Mouse (Mus musculus): ENCODE results near the gene Ptk6. TPM values are rescaled to one million over a fixed set of nuclear protein-coding genes. Genes with fewer than 3 reads are reported as not detected.

The Ptk6 gene
- polyA plus RNA-seq, 1 experiment from 2014 or later = not detected

- Histone ChIP-seq H3K27me3 (ENCODE audit: control insufficient read depth, insufficient read depth, low read length) (peaks cover 19% of the 10 kb centered on the region), H3K27ac (ENCODE audit: low read depth, low read length) (no peak overlapping the region), H3K36me3 (ENCODE audit: control insufficient read depth, insufficient read depth, low read length) (no peaks in the 10 kb centered on the region), H3K4me1 (ENCODE audit: control insufficient read depth, insufficient read depth, low read length) (peaks cover 5% of the 10 kb centered on the region), H3K4me3 (ENCODE audit: low read depth, low read length) (no peak overlapping the region), H3K9me3 (ENCODE audit: control insufficient read depth, low read length) (no peaks in the 10 kb centered on the region), H3K4me2 (no peak overlapping the region), H3K9ac (ENCODE audit: low read length) (no peak overlapping the region)
- ATAC-seq (ENCODE audit: low FRiP score) (no peak), DNase-seq (ENCODE audit: low spot score, missing footprints) (no peak)
- 92% methylated on average over 17 of the region's 17 CpGs for WGBS
These were observed 49.9 kb downstream of the Ptk6 start for GRCm38 (mm10) chr2:181152701-181153100.

GRCm38 (mm10) chr2:181150281-181150680, 52.3 kb downstream of the Ptk6 start:
- Histone ChIP-seq H3K27ac (ENCODE audit: low read depth, low read length) (no peak overlapping the region), H3K4me3 (ENCODE audit: low read depth, low read length) (no peak overlapping the region), H3K9me3 (ENCODE audit: control insufficient read depth, low read length) (no peaks in the 10 kb centered on the region), H3K4me2 (no peak overlapping the region), H3K36me3 (ENCODE audit: control insufficient read depth, insufficient read depth, low read length) (no peaks in the 10 kb centered on the region), H3K4me1 (ENCODE audit: control insufficient read depth, insufficient read depth, low read length) (peaks cover 3% of the 10 kb centered on the region; the same call in 1 of the 2 replicates), H3K27me3 (ENCODE audit: control insufficient read depth, insufficient read depth, low read length) (peaks cover 3% of the 10 kb centered on the region), H3K9ac (ENCODE audit: low read length) (no peak overlapping the region)
- 74% methylated on average over 6 of the region's 6 CpGs for WGBS
- ATAC-seq (ENCODE audit: low FRiP score) (no peak), DNase-seq (ENCODE audit: low spot score, missing footprints) (no peak)

- DNase-seq (ENCODE audit: low spot score, missing footprints) (peak; percentile 91), ATAC-seq (ENCODE audit: low FRiP score) (no peak)
- WGBS = 17% methylated on average over 29 of the region's 31 CpGs
- no peak overlapping the region for H3K27ac ChIP-seq (ENCODE audit: low read depth, low read length)
- H3K9ac ChIP-seq (ENCODE audit: low read length) = peak overlapping the region; percentile 59
- peaks cover 3% of the 10 kb centered on the region; the same call in 1 of the 2 replicates for H3K4me1 ChIP-seq (ENCODE audit: control insufficient read depth, insufficient read depth, low read length)
- H3K4me3 ChIP-seq (ENCODE audit: low read depth, low read length) = peak overlapping the region; percentile 46
- no peaks in the 10 kb centered on the region for H3K36me3 ChIP-seq (ENCODE audit: control insufficient read depth, insufficient read depth, low read length)
- H3K9me3 ChIP-seq (ENCODE audit: control insufficient read depth, low read length) = no peaks in the 10 kb centered on the region
- peak overlapping the region; percentile 89 for H3K4me2 ChIP-seq
- H3K27me3 ChIP-seq (ENCODE audit: control insufficient read depth, insufficient read depth, low read length) = peaks cover 3% of the 10 kb centered on the region
These were observed 54.2 kb downstream of the Ptk6 start for GRCm38 (mm10) chr2:181148318-181148955.

GRCm38 (mm10) chr2:181147546-181148317, 54.9 kb downstream of the Ptk6 start:
- Histone ChIP-seq H3K9ac (ENCODE audit: low read length) (peak overlapping the region; percentile 59), H3K4me3 (ENCODE audit: low read depth, low read length) (peak overlapping the region; percentile 46), H3K9me3 (ENCODE audit: control insufficient read depth, low read length) (no peaks in the 10 kb centered on the region), H3K36me3 (ENCODE audit: control insufficient read depth, insufficient read depth, low read length) (no peaks in the 10 kb centered on the region), H3K4me1 (ENCODE audit: control insufficient read depth, insufficient read depth, low read length) (peaks cover 3% of the 10 kb centered on the region; the same call in 1 of the 2 replicates), H3K27me3 (ENCODE audit: control insufficient read depth, insufficient read depth, low read length) (peaks cover 3% of the 10 kb centered on the region), H3K27ac (ENCODE audit: low read depth, low read length) (no peak overlapping the region), H3K4me2 (peak overlapping the region; percentile 89)
- ATAC-seq (ENCODE audit: low FRiP score) = peak; percentile 70
- WGBS = 1% methylated on average over 56 of the region's 61 CpGs
- peak; percentile 90 for DNase-seq (ENCODE audit: low spot score, missing footprints)

- Histone ChIP-seq H3K9me3 (ENCODE audit: control insufficient read depth, low read length) (no peaks in the 10 kb centered on the region), H3K4me3 (ENCODE audit: low read depth, low read length) (peak overlapping the region; percentile 46), H3K36me3 (ENCODE audit: control insufficient read depth, insufficient read depth, low read length) (no peaks in the 10 kb centered on the region), H3K4me2 (peak overlapping the region; percentile 89), H3K9ac (ENCODE audit: low read length) (peak overlapping the region; percentile 59), H3K27me3 (ENCODE audit: control insufficient read depth, insufficient read depth, low read length) (peaks cover 3% of the 10 kb centered on the region), H3K27ac (ENCODE audit: low read depth, low read length) (no peak overlapping the region), H3K4me1 (ENCODE audit: control insufficient read depth, insufficient read depth, low read length) (peaks cover 3% of the 10 kb centered on the region; the same call in 1 of the 2 replicates)
- peak; percentile 62 for DNase-seq (ENCODE audit: low spot score, missing footprints)
- peak; percentile 10; the same call in 1 of the 2 replicates for ATAC-seq (ENCODE audit: low FRiP score)
- 54% methylated on average over 4 of the region's 4 CpGs for WGBS
These were observed 55.5 kb downstream of the Ptk6 start for GRCm38 (mm10) chr2:181146976-181147545.

- DNase-seq (ENCODE audit: low spot score, missing footprints) (no peak), ATAC-seq (ENCODE audit: low FRiP score) (no peak)
- Histone ChIP-seq H3K9me3 (ENCODE audit: control insufficient read depth, low read length) (no peaks in the 10 kb centered on the region), H3K36me3 (ENCODE audit: control insufficient read depth, insufficient read depth, low read length) (no peaks in the 10 kb centered on the region), H3K9ac (ENCODE audit: low read length) (no peak overlapping the region), H3K4me3 (ENCODE audit: low read depth, low read length) (no peak overlapping the region), H3K4me2 (no peak overlapping the region), H3K27ac (ENCODE audit: low read depth, low read length) (no peak overlapping the region), H3K27me3 (ENCODE audit: control insufficient read depth, insufficient read depth, low read length) (peaks cover 3% of the 10 kb centered on the region), H3K4me1 (ENCODE audit: control insufficient read depth, insufficient read depth, low read length) (peaks cover 3% of the 10 kb centered on the region; the same call in 1 of the 2 replicates)
- WGBS = 88% methylated on average over 2 of the region's 2 CpGs
These were observed 57.9 kb downstream of the Ptk6 start for GRCm38 (mm10) chr2:181144675-181145074.

Other genes with a start within 250 kb of the Ptk6 start
- gene Nkain4, start 248.1 kb downstream of the Ptk6 start, polyA plus RNA-seq (2014; fragmentation: Nextera tagmentation; extraction: Ambion mirVana) = 63.2 and 63.6 TPM in 2 replicates
- 38.6 and 45.7 TPM in 2 replicates for gene Arfgap1, start 235.6 kb downstream of the Ptk6 start, polyA plus RNA-seq (2014; fragmentation: Nextera tagmentation; extraction: Ambion mirVana)
- 0.18 and 0.26 TPM in 2 replicates for gene Col20a1, start 216.3 kb downstream of the Ptk6 start, polyA plus RNA-seq (2014; fragmentation: Nextera tagmentation; extraction: Ambion mirVana)
- 41.2 and 44.2 TPM in 2 replicates for gene Chrna4, start 159.2 kb downstream of the Ptk6 start, polyA plus RNA-seq (2014; fragmentation: Nextera tagmentation; extraction: Ambion mirVana)
- 8.7 and 8.8 TPM in 2 replicates for gene Kcnq2, start 67.5 kb downstream of the Ptk6 start, polyA plus RNA-seq (2014; fragmentation: Nextera tagmentation; extraction: Ambion mirVana)
- gene Eef1a2, start 45.8 kb downstream of the Ptk6 start, polyA plus RNA-seq (2014; fragmentation: Nextera tagmentation; extraction: Ambion mirVana) = 0.87 and 0.94 TPM in 2 replicates
- 414 and 426 TPM in 2 replicates for gene Ppdpf, start 15.5 kb downstream of the Ptk6 start, polyA plus RNA-seq (2014; fragmentation: Nextera tagmentation; extraction: Ambion mirVana)
- gene Srms, start 10.4 kb upstream of the Ptk6 start, polyA plus RNA-seq (2014; fragmentation: Nextera tagmentation; extraction: Ambion mirVana) = 0.14 TPM in 1 of 2 replicates, not detected in the other
- 0.15 TPM in 2 replicates for gene Fndc11, start 17.2 kb upstream of the Ptk6 start, polyA plus RNA-seq (2014; fragmentation: Nextera tagmentation; extraction: Ambion mirVana)
- gene Helz2, start 39.2 kb upstream of the Ptk6 start, polyA plus RNA-seq (2014; fragmentation: Nextera tagmentation; extraction: Ambion mirVana) = 0.44 and 0.56 TPM in 2 replicates
- 18.9 and 19.7 TPM in 2 replicates for gene Gmeb2, start 85.2 kb upstream of the Ptk6 start, polyA plus RNA-seq (2014; fragmentation: Nextera tagmentation; extraction: Ambion mirVana)
- 357 and 359 TPM in 2 replicates for gene Stmn3, start 111.7 kb upstream of the Ptk6 start, polyA plus RNA-seq (2014; fragmentation: Nextera tagmentation; extraction: Ambion mirVana)
- 50.8 and 57.8 TPM in 2 replicates for gene Rtel1, start 117.0 kb upstream of the Ptk6 start, polyA plus RNA-seq (2014; fragmentation: Nextera tagmentation; extraction: Ambion mirVana)
- 34.5 and 36.8 TPM in 2 replicates for gene Zgpat, start 162.1 kb upstream of the Ptk6 start, polyA plus RNA-seq (2014; fragmentation: Nextera tagmentation; extraction: Ambion mirVana)
- gene Arfrp1, start 162.6 kb upstream of the Ptk6 start, polyA plus RNA-seq (2014; fragmentation: Nextera tagmentation; extraction: Ambion mirVana) = 54.2 and 60.9 TPM in 2 replicates
- 19.7 TPM in 2 replicates for gene Lime1, start 177.3 kb upstream of the Ptk6 start, polyA plus RNA-seq (2014; fragmentation: Nextera tagmentation; extraction: Ambion mirVana)

Measured in midbrain, embryonic 11.5 days (tissue).